ENCODE assay signal across 30 mouse cellular contexts in the genomic region with DNA sequence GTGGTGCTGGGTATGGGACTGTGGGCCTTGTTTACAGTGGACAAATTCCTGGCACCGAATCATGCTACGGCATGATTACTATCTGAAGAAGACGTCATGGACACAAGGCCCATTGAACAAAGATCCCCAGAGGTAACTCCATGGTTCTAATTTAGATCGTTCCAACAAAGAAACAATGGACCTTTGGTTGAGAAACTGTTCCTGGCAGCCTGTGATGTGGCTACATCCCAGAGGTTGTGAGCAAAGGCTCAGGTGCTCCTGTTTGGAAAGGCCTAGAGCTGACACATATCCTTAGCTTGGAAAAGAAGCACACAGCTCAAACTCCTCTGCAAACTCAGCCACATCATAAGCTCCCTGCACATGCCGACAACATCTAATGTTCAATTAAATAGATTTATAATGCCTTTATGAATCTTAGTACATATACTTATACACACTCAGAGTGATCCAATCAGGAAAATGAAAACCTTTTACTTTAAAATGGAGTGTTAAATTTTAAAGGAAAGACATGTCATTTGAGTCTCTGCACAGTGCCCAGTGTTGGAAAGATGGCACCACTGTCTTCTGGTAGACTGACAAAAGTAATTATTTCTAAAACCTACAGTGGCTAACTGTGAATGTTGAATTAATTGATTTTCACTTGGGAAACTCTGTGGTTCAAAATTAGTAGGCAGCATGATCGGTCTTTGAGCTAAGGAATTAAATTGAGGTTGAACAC. TPM values are rescaled to one million over a fixed set of nuclear protein-coding genes. Genes with fewer than 3 reads are reported as not detected.
A peak's percentile ranks its signal among the peaks of the same experiment; 100 is the strongest.
DNase-seq lines count a peak whose midpoint lies in the region; ATAC-seq and TF ChIP-seq lines count a peak whose summit lies in the region.
"Had no signal": no experiment of that assay in that cellular context is flagged by ENCODE, and none has a peak within 500 bp of the region (broad histone marks: within the 10 kb centered on the region; RNA-seq: fewer than 3 reads in every experiment).

No protein-coding gene starts in this region.

- no peaks in the 10 kb centered on the region for H3K9me3 ChIP-seq in forebrain, embryonic 13.5 days (replicated peaks)
- H3K9me3 ChIP-seq: G1E; heart, embryonic 13.5 days; limb, embryonic 12.5 days; liver, embryonic 15.5 days had no signal

- H3K27ac ChIP-seq in layer of hippocampus, adult 2 months, result peak overlapping the region; percentile 29; the same call in 1 of the 2 replicates
- 0 out of 2 replicates have a peak overlapping the region, but pooled peaks have one; percentile 16 for H3K27ac ChIP-seq in forebrain, embryonic 13.5 days
- H3K27ac ChIP-seq: gastrocnemius, adult 2 months; heart, embryonic 13.5 days; limb, embryonic 12.5 days; liver, embryonic 15.5 days had no signal

- no peak for TF ChIP-seq CTCF in layer of hippocampus, adult 2 months (conservative IDR thresholded peaks at IDR 0.05)

- H3K4me1 ChIP-seq in forebrain, embryonic 13.5 days, result peaks cover 21% of the 10 kb centered on the region
- H3K4me1 ChIP-seq: liver, embryonic 15.5 days had no signal

- 51% methylated on average over 6 of the region's 6 CpGs for WGBS in forebrain, embryonic 13.5 days

- no peaks in the 10 kb centered on the region for H3K36me3 ChIP-seq in forebrain, embryonic 13.5 days (ENCODE audit: poor library complexity, severe bottlenecking)
- H3K36me3 ChIP-seq: G1E; heart, embryonic 13.5 days; limb, embryonic 12.5 days; liver, embryonic 15.5 days had no signal

- peak; percentile 78 for DNase-seq in heart, adult 11 months
- DNase-seq in heart, postnatal 4 days, result no peak
- DNase-seq in layer of hippocampus, adult 2 months (ENCODE audit: low spot score in 2 of 2), result no peak
- DNase-seq in layer of hippocampus, adult 18-20 months (ENCODE audit: low spot score in 2 of 2), result no peak
- DNase-seq in frontal cortex, postnatal 25 days (ENCODE audit: low spot score in 2 of 2), result no peak
- DNase-seq in embryo, embryonic 11 days, result no peak
- DNase-seq: adrenal gland, postnatal 10 days; cerebellum, adult 11 months; gastrocnemius, adult 2 months; gastrocnemius, postnatal 36 days; heart, postnatal 10 days; kidney, adult 8-10 months; kidney, postnatal 10 days; lung, embryonic 14.5 days; lung, postnatal 14 days; thymus, adult 2 months; thymus, postnatal 4 days had no signal

- peak; percentile 37; the same call in 1 of the 2 replicates for ATAC-seq in forebrain, embryonic 13.5 days
- ATAC-seq: intestine, embryonic 16.5 days; Patski had no signal

- no peak overlapping the region for H3K4me2 ChIP-seq in forebrain, embryonic 13.5 days
- H3K4me2 ChIP-seq: heart, embryonic 13.5 days; limb, embryonic 12.5 days; liver, embryonic 15.5 days; lung, embryonic 14.5 days had no signal

- H3K27me3 ChIP-seq in forebrain, embryonic 13.5 days, result no peaks in the 10 kb centered on the region
- H3K27me3 ChIP-seq: heart, embryonic 13.5 days; limb, embryonic 12.5 days; liver, embryonic 15.5 days had no signal

- no peak overlapping the region for H3K4me3 ChIP-seq in layer of hippocampus, adult 2 months
- H3K4me3 ChIP-seq in forebrain, embryonic 13.5 days, result no peak overlapping the region
- H3K4me3 ChIP-seq: erythroblast, embryonic 14.5 days; gastrocnemius, adult 2 months; heart, embryonic 13.5 days; limb, embryonic 12.5 days; liver, embryonic 15.5 days had no signal

- no peak overlapping the region for H3K9ac ChIP-seq in forebrain, embryonic 13.5 days
- H3K9ac ChIP-seq: heart, embryonic 13.5 days; limb, embryonic 12.5 days; liver, embryonic 15.5 days; lung, embryonic 14.5 days had no signal

RNA-seq across cellular contexts. Expression of gene Ccna1, which starts 19.4 kb away (rescaled TPM):
- total RNA-seq in heart, postnatal 4 days (2021), result under 1 TPM; 0.88 to 0.91 TPM
- total RNA-seq in layer of hippocampus, adult 2 months (2021), result 1 to 10 TPM; 2.4 to 2.5 TPM
- 1 to 10 TPM; 1.6 to 1.7 TPM for total RNA-seq in layer of hippocampus, adult 18-20 months (2021)
- 2.7 and 4.9 TPM in 2 replicates for polyA plus RNA-seq in forebrain, embryonic 13.5 days (2015; fragmentation: Nextera tagmentation; extraction: Ambion mirVana)
- total RNA-seq: common myeloid progenitor, adult 5-6 weeks; G1E; gastrocnemius, adult 2 months; gastrocnemius, postnatal 36 days; heart, adult 8-10 months; liver, adult 2 months; monocyte, adult 5-6 weeks had no signal
- polyA plus RNA-seq: erythroblast, embryonic 14.5 days; G1E; liver, adult 2 months; spleen, adult 2 months had no signal

RNA-seq across cellular contexts. Expression of gene Spg20, which starts 37.2 kb away (rescaled TPM):
- 10 to 100 TPM; 43.4 to 48.1 TPM for total RNA-seq in heart, postnatal 4 days (2021)
- 10 to 100 TPM; 39.7 to 51.1 TPM for total RNA-seq in layer of hippocampus, adult 2 months (2021)
- 10 to 100 TPM; 46.7 to 58.2 TPM for total RNA-seq in layer of hippocampus, adult 18-20 months (2021)
- polyA plus RNA-seq in forebrain, embryonic 13.5 days (2015; fragmentation: Nextera tagmentation; extraction: Ambion mirVana), result 26.6 and 28.2 TPM in 2 replicates
